Mouse (Mus musculus) frontal cortex, adult (tissue): Measurements from ENCODE around the gene Mrps18b.
A peak's percentile ranks its signal among the peaks of the same experiment; 100 is the strongest.
"Not testable (repeated sequence)": the region's sequence is repeated elsewhere in the genome, so short reads cannot be mapped to it uniquely, and the experiment has no call there.

Experiments
- ATAC-seq: cut with Nextera tagmentation; 2 replicates; pipeline ENCODE4 v1.9.2; 2017; ENCODE audit warnings: mild to moderate bottlenecking, moderate library complexity, mixed read lengths; ENCODE audit not compliant: low TSS enrichment

The Mrps18b gene

DNA sequence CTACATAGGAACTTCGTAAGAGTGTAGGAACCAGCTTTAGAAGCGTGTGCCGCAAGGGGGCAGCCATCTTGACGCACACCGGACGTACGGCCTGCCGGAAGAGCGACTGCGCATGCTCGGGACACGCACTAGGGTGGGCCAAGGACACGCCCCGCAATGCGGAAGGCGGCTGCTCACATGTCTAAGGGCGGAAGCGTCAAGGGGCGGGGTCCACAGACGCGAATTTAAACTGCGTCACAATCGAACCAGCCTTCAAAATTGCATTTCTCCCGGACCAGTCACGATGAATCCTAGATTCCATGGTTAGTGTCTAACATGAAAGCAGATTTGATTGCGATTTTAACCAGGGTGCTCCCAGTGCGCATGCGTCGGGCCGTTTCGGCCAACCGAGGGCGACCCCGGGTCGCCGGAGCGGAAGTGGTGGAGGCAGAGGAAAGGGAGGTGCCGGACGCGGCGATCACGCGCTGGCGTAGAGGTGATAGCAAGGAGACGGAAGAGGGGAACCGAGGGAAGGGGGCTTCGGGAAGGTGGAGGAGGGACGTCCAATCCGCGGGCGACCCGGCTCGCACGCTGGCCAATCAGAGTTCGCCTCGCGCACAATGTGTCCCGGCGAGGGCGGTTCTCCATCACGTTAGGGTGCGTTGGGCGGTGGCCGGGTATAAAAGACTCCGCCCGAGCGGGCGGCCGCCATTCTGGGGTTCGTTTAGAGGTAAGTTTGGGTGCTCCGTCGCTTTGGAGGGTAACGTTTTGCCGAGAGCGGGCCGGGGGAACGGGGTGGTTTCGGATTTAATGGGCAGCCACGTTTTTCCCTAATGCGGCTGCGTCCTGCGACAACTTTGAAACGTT lies at the start of gene Mrps18b, which contains the start of gene Ppp1r10:
TSS of gene Mrps18b (minus strand) at position 93 of the 846 bp plus-strand sequence.
TSS of gene Ppp1r10 (plus strand) at position 138 of the 846 bp plus-strand sequence.
- peak; percentile 85 for ATAC-seq

DNA sequence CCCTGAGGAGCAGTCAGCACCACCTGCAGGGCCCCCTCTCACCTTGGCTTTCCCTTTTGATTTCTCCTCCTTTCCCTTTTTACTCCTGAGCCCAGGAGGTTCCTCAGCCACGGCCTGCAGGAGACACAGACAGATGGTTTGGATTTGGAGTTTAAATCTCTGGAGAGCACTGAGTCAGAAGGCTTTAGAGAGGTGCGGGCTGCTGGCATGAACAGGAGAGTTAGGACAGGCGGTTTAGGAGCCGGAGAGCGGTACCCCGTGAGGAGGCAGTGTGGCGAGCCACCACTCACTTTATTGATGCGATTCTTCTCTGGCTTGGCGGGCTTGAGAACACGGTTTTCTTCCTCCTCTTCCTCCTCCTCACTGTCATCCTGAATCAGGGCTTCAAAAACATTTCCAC lies 47.1 kb upstream of the Mrps18b start:
- ATAC-seq = no peak

- peak; percentile 74; the same call in 1 of the 2 replicates for ATAC-seq
Measured at GRCm38 (mm10) chr17:35958533-35959223, 42.5 kb upstream of the Mrps18b start.

- ATAC-seq = no peak
Measured at GRCm38 (mm10) chr17:35954665-35955064, 38.5 kb upstream of the Mrps18b start.

GRCm38 (mm10) chr17:35952559-35952958 lies 36.4 kb upstream of the Mrps18b start:
- not testable (repeated sequence) for ATAC-seq

- ATAC-seq = not testable (repeated sequence)
Measured at GRCm38 (mm10) chr17:35950946-35951345, 34.8 kb upstream of the Mrps18b start.

DNA sequence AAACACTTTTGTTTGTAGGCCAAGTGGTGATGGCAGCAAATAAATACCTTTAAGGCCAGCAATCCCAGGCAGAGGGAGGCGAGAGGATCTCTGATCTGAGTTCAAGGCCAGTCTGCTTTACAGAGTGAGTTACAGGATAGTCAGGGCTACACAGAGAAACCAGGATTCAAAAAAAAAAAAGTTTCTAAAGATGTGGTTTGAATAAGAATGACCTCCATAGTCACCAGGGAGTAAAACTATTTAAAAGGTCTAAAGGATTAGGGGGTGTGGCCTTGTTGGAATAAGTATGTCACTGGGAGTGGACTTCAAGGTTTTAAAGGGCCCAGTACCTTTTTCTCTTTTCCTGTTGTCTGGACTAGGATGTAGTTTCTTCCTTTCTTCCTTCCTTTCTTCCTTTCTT lies 23.8 kb upstream of the Mrps18b start:
- no peak for ATAC-seq

DNA sequence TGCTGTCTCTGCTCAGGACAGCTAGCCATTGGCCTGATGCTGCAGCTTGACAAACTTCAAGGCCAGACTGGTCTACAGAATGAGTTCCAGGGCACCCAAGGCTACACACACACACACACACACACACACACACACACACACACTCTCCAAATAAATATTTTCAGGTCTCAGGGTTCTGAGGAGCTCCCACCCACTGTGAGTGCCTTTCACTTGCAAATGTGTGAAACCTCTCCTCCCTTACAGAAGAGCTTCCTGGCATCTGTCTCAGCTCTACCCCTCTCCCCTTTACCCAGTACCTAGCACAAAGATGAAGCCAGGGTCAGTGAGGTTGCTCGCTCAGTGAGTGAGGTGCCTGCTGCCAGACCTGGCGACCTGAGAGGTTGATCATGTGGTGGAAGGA lies 22.9 kb upstream of the Mrps18b start:
- ATAC-seq = no peak

DNA sequence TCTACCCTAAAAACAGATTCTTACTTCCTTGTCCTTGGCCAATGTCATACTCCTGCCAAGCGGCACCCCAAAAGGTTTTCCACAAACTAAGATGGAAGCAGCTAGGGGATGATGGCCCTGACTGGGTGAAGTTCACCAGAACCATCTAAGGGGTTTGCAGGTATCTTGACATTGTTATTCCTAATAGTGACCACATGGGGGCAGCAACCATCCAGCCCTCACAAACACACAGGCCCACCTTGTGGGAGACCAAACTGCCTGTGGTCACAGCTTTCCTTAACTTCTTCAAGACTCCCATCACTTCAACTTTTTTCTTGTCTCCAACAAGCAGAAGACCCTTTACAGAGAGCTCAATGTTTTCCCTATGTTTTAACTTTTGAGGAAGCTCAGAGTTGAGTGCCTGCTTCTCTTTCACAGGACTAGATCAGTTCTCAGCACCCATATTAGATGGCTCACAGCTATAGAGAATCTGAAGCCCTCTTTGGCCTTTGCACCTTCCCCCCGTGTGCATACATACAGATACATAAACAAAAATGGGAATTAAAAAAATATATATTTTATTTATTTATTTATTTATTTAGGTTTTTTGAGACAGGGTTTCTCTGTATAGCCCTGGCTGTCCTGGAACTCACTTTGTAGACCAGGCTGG lies 21.6 kb upstream of the Mrps18b start:
- peak; percentile 74; the same call in 1 of the 2 replicates for ATAC-seq

- ATAC-seq = peak; percentile 79
Measured at GRCm38 (mm10) chr17:35935763-35936162, 19.6 kb upstream of the Mrps18b start.

DNA sequence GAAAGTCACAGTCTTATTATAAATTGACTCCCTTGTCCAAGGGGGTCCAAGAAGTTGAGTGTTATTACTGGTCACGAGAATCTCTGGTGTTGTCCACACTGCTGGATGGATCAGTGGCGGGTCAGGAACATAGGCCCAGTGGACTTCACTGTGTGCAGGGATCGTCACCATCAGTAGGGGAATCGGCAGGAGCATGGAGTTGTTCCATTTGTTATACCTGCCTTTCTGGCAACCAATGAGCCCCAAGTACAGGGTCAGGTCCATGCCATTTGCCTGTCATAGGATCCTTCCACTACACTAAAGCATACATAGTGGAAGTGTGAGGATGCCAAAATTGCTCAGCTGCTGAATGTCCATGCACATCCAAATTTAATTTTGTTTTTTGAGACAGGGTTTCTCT lies 16.4 kb upstream of the Mrps18b start:
- no peak for ATAC-seq

- no peak for ATAC-seq
Measured at GRCm38 (mm10) chr17:35930627-35931026, 14.4 kb upstream of the Mrps18b start.

DNA sequence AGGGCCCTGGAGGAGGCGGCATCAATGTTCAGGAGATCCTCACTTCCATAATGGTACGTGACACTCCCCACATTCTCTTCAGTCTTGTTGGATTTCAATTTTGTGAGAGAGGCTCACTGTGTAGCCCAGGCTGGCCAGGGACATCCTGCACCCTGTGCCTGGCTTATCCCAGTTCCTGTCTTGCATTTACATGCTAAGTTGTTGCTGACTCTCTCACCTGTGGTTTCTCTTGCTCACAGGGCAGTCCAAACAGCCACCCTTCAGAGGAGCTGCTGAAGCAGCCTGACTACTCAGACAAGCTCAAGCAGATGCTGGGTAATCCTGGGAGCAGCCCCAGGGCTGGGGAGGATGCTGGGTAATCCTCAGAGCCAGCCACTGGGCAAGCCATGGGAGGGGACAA lies 13.3 kb upstream of the Mrps18b start:
- no peak for ATAC-seq

GRCm38 (mm10) chr17:35927471-35927870 lies 11.3 kb upstream of the Mrps18b start:
- no peak for ATAC-seq

- no peak for ATAC-seq
Measured at GRCm38 (mm10) chr17:35923281-35923680, 7.1 kb upstream of the Mrps18b start.

- ATAC-seq = no peak
Measured at GRCm38 (mm10) chr17:35922566-35922965, 6.4 kb upstream of the Mrps18b start.

GRCm38 (mm10) chr17:35921710-35922109 lies 5.5 kb upstream of the Mrps18b start:
- no peak for ATAC-seq

GRCm38 (mm10) chr17:35920862-35921562 lies 4.8 kb upstream of the Mrps18b start:
- no peak for ATAC-seq

DNA sequence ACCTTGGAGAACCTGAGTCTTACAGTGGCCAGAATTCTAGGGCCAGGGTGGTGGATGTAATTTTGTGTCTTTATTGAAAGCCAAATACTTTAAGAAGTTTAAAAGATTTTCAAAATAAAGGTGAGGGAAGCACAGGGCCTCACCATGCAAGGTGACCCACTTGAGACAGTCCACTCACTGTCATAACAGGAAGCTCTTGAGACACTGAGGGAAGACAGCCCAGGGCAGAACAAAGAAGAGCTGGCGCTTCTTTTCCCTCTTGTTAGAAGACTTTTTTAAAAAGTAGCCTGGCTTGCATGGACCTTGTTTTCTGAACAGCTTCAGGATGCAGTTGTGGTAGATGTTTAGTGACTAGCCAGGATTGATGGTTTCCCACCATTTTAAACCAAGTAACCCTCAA lies 4.2 kb upstream of the Mrps18b start:
- ATAC-seq = no peak

- no peak for ATAC-seq
Measured at GRCm38 (mm10) chr17:35919864-35920301, 3.7 kb upstream of the Mrps18b start.

- peak; percentile 54 for ATAC-seq
Measured at GRCm38 (mm10) chr17:35919060-35919715, 3.0 kb upstream of the Mrps18b start.
